In the genomic region with DNA sequence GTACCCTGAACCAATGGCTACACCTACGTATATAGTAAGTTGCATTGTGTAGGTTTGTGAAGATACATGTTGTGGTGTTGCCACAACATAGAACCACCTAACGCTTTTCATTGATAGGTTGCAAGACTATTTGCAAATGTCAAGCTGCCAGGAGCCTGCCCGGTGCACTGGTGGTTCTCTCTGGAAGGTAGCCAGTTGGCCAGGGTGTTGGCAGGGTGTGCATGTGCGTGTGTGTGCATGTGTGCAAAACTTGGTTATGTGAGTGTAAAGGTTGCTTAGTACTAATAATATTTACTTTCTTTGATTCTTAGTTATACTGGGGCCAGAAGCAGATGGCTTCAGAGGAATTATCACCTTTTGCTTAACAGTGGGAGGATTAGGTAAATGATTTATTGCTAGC, we compare ENCODE assay signal across 13 mouse cellular contexts. TPM values are rescaled to one million over a fixed set of nuclear protein-coding genes. Genes with fewer than 3 reads are reported as not detected.
DNase-seq lines count a peak whose midpoint lies in the region.
"Had no signal": no experiment of that assay in that cellular context is flagged by ENCODE, and none has a peak within 500 bp of the region (broad histone marks: within the 10 kb centered on the region; RNA-seq: fewer than 3 reads in every experiment).

No protein-coding gene starts in this region.

- intact Hi-C loops in left cerebral cortex, postnatal 4 days (cut with DNase I) = no loop called here
- intact Hi-C loops in left cerebral cortex, postnatal 14 days (cut with DNase I) = no loop called here

- peak; percentile 79 to 83 for DNase-seq in cerebellum, postnatal 14 days
- DNase-seq in cerebellum, postnatal 4 days (ENCODE audit: low spot score in 2 of 2) = no peak
- DNase-seq in left cerebral cortex, postnatal 4 days = peak; percentile 47
- DNase-seq in left cerebral cortex, postnatal 14 days (ENCODE audit: low spot score in 2 of 2) = no peak
- peak; percentile 52 for DNase-seq in urinary bladder, postnatal 14 days (ENCODE audit: low spot score)
- DNase-seq in urinary bladder, adult 2 months (ENCODE audit: low spot score) = no peak
- DNase-seq in yolk sac, embryonic 10.5 days (ENCODE audit: low spot score) = no peak
- DNase-seq: cerebellum, adult 8-10 months; embryo, embryonic 11 days; gastrocnemius, postnatal 36 days; layer of hippocampus, postnatal 36 days had no signal

RNA-seq across cellular contexts. Expression of a gene that starts 13.7 kb away (rescaled TPM):
- total RNA-seq in left cerebral cortex, postnatal 4 days (2021) = 1 to 10 TPM; 8.3 to 8.8 TPM
- total RNA-seq in left cerebral cortex, postnatal 14 days (2021) = 10 to 100 TPM in 1 of 2 experiments, 1 to 10 TPM in 1; 8.3 to 10.6 TPM
- polyA plus RNA-seq in urinary bladder, adult 2 months (2012; rRNA removed) = 46.3 and 49.5 TPM in 2 replicates
- total RNA-seq: MEL; monocyte, adult 5-6 weeks had no signal

Comparison
In these comparisons a context has a peak if more than half of its experiments do, and no peak if none do; other contexts are left out.
1. DNase-seq: peak in cerebellum, postnatal 14 days (2 of 2), left cerebral cortex, postnatal 4 days (single experiment) and urinary bladder, postnatal 14 days (single experiment); none in cerebellum, postnatal 4 days (0 of 2), left cerebral cortex, postnatal 14 days (0 of 2), urinary bladder, adult 2 months (single experiment) and yolk sac, embryonic 10.5 days (single experiment).